Mouse (Mus musculus): ENCODE results near the gene Syne4. TPM values are rescaled to one million over a fixed set of nuclear protein-coding genes. Genes with fewer than 3 reads are reported as not detected.

Syne4 gene
- polyA plus RNA-seq, 1 experiment from 2014 or later = 0.30 TPM

- 90% methylated on average over 31 of the region's 31 CpGs for WGBS (ENCODE audit: missing documents)
- Histone ChIP-seq H3K79me2 (ENCODE audit: inconsistent target) (no peaks in the 10 kb centered on the region), H3K36me3 (ENCODE audit: inconsistent target) (no peaks in the 10 kb centered on the region), H3K4me3 (ENCODE audit: inconsistent target) (no peak overlapping the region), H3K27ac (no peak overlapping the region)
Observed at GRCm38 (mm10) chr7:30359276-30359865, 44.8 kb downstream of the Syne4 start.

DNA sequence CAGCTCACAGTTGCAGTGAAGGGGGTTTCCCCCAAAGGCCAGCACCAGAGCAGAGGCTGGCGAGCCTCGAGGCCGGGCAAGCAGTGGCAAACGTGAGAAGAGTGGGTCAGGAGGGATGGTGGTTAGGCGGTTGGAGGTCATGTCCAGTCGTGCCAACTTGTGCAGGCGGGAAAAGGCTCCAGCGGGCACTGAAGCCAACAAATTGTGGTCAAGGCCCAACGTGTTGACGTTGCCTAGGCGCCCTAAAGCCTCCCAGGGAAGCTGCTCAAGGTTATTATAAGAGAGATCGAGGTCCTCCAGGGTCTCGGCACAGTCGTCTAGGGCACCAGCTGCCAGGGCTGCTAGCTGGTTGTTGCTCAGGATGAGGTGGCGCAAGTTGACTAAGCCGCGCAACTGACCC, 45.4 kb downstream of the Syne4 start:
- 91% methylated on average over 17 of the region's 17 CpGs for WGBS (ENCODE audit: missing documents)
- no peak overlapping the region for H3K4me3 ChIP-seq (ENCODE audit: inconsistent target)
- H3K36me3 ChIP-seq (ENCODE audit: inconsistent target) = no peaks in the 10 kb centered on the region
- no peak overlapping the region for H3K27ac ChIP-seq
- no peaks in the 10 kb centered on the region for H3K79me2 ChIP-seq (ENCODE audit: inconsistent target)

GRCm38 (mm10) chr7:30362652-30363343, 48.2 kb downstream of the Syne4 start, which contains the start of gene Lrfn3:
Lrfn3 (minus strand) TSS chr7:30362772.
- H3K79me2 ChIP-seq (ENCODE audit: inconsistent target) = no peaks in the 10 kb centered on the region
- no peaks in the 10 kb centered on the region for H3K36me3 ChIP-seq (ENCODE audit: inconsistent target)
- whole genome bisulfite sequencing (ENCODE audit: missing documents) = 8% methylated on average over 29 of the region's 55 CpGs
- H3K27ac ChIP-seq = no peak within 1 kb of the TSS
- H3K4me3 ChIP-seq (ENCODE audit: inconsistent target) = no peak within 1 kb of the TSS

DNA sequence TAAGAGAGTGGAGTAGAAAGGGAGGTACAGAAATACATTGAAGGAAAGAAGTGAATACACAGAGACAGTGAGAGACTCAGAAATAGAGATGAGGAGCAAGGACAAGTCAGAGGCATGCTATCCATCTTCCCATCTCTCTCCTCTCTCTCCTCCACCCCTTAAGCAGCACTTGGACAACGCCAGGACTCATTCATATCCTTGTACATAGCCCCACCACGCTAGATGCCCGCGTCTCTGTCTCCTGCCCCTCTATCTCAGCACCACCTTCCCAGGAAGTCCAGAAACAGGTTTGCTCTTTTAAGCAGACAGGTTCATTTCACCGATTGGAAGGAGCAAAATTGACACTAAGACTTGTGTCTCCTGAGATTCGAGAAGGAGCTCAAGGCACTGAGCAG, 48.7 kb downstream of the Syne4 start:
- H3K27ac ChIP-seq = no peak overlapping the region
- no peak overlapping the region for H3K4me3 ChIP-seq (ENCODE audit: inconsistent target)
- no peaks in the 10 kb centered on the region for H3K36me3 ChIP-seq (ENCODE audit: inconsistent target)
- H3K79me2 ChIP-seq (ENCODE audit: inconsistent target) = no peaks in the 10 kb centered on the region
- WGBS (ENCODE audit: missing documents) = 66% methylated on average over 5 of the region's 6 CpGs

GRCm38 (mm10) chr7:30367466-30367865, 52.9 kb downstream of the Syne4 start:
- Histone ChIP-seq H3K27ac (no peak overlapping the region), H3K36me3 (ENCODE audit: inconsistent target) (no peaks in the 10 kb centered on the region), H3K4me3 (ENCODE audit: inconsistent target) (no peak overlapping the region), H3K79me2 (ENCODE audit: inconsistent target) (no peaks in the 10 kb centered on the region)
- 75% methylated on average over 2 of the region's 2 CpGs for WGBS (ENCODE audit: missing documents)

Other genes with a start within 250 kb of the Syne4 start
- gene Zfp82, start 241.9 kb upstream of the Syne4 start, polyA plus RNA-seq (2018) = 2.3 to 2.6 TPM (median 2.5 TPM) in 3 replicates
- not detected in 3 replicates for gene Gm26920, start 224.4 kb upstream of the Syne4 start, polyA plus RNA-seq (2018)
- 1.9 to 2.1 TPM (median 2.0 TPM) in 3 replicates for gene Zfp566, start 224.3 kb upstream of the Syne4 start, polyA plus RNA-seq (2018)
- 12.5 to 26.3 TPM (median 21.7 TPM) in 3 replicates for gene Zfp260, start 220.0 kb upstream of the Syne4 start, polyA plus RNA-seq (2018)
- 4.3 to 6.3 TPM (median 4.8 TPM) in 3 replicates for gene Zfp382, start 192.9 kb upstream of the Syne4 start, polyA plus RNA-seq (2018)
- gene Zfp146, start 145.1 kb upstream of the Syne4 start, polyA plus RNA-seq (2018) = 17.2 to 34.1 TPM (median 30.3 TPM) in 3 replicates
- gene Cox7a1, start 130.7 kb upstream of the Syne4 start, polyA plus RNA-seq (2018) = 6.1 to 9.1 TPM (median 8.4 TPM) in 3 replicates
- 404 to 602 TPM (median 510 TPM) in 3 replicates for gene Capns1, start 116.0 kb upstream of the Syne4 start, polyA plus RNA-seq (2018)
- 34.2 to 47.5 TPM (median 41.3 TPM) in 3 replicates for gene Polr2i, start 82.9 kb upstream of the Syne4 start, polyA plus RNA-seq (2018)
- gene Tbcb, start 82.5 kb upstream of the Syne4 start, polyA plus RNA-seq (2018) = 57.6 to 136 TPM (median 89.3 TPM) in 3 replicates
- gene Ovol3, start 79.1 kb upstream of the Syne4 start, polyA plus RNA-seq (2018) = not detected in 3 replicates
- gene Thap8, start 34.7 kb upstream of the Syne4 start, polyA plus RNA-seq (2018) = 0.34 to 0.72 TPM in 2 of 3 replicates, not detected in the other
- gene Wdr62, start 34.4 kb upstream of the Syne4 start, polyA plus RNA-seq (2018) = 10.4 to 24.4 TPM (median 15.1 TPM) in 3 replicates
- gene Clip3, start 23.1 kb upstream of the Syne4 start, polyA plus RNA-seq (2018) = 0.07 to 0.59 TPM in 2 of 3 replicates, not detected in the other
- 16.1 to 25.9 TPM (median 25.1 TPM) in 3 replicates for gene Alkbh6, start 6.1 kb upstream of the Syne4 start, polyA plus RNA-seq (2018)
- gene E130208F15Rik, start 6.9 kb downstream of the Syne4 start, polyA plus RNA-seq (2018) = 0.33 to 0.57 TPM (median 0.33 TPM) in 3 replicates
- gene Sdhaf1, start 9.1 kb downstream of the Syne4 start, polyA plus RNA-seq (2018) = 4.6 to 6.7 TPM (median 5.0 TPM) in 3 replicates
- gene Lrfn3, start 48.0 kb downstream of the Syne4 start, polyA plus RNA-seq (2018) = 0.07 TPM in 1 of 3 replicates, not detected in the others
- gene Tyrobp, start 99.0 kb downstream of the Syne4 start, polyA plus RNA-seq (2018) = 2,505 to 4,301 TPM (median 3,819 TPM) in 3 replicates
- 9.3 to 40.5 TPM (median 34.0 TPM) in 3 replicates for gene Hcst, start 105.0 kb downstream of the Syne4 start, polyA plus RNA-seq (2018)
- gene Nfkbid, start 106.9 kb downstream of the Syne4 start, polyA plus RNA-seq (2018) = 3.2 to 8.3 TPM (median 6.3 TPM) in 3 replicates
- gene Aplp1, start 130.7 kb downstream of the Syne4 start, polyA plus RNA-seq (2018) = 0.67 to 1.3 TPM (median 0.75 TPM) in 3 replicates
- gene Kirrel2, start 142.9 kb downstream of the Syne4 start, polyA plus RNA-seq (2018) = not detected in 3 replicates
- gene Nphs1, start 143.5 kb downstream of the Syne4 start, polyA plus RNA-seq (2018) = not detected in 3 replicates
- not detected in 3 replicates for gene Prodh2, start 178.8 kb downstream of the Syne4 start, polyA plus RNA-seq (2018)
- 0.09 to 0.30 TPM (median 0.16 TPM) in 3 replicates for gene Arhgap33, start 220.3 kb downstream of the Syne4 start, polyA plus RNA-seq (2018)
- 3.0 to 7.5 TPM (median 3.9 TPM) in 3 replicates for gene Hspb6, start 237.4 kb downstream of the Syne4 start, polyA plus RNA-seq (2018)
- 1.8 to 5.6 TPM (median 2.0 TPM) in 3 replicates for gene Proser3, start 237.5 kb downstream of the Syne4 start, polyA plus RNA-seq (2018)
- 18.0 to 27.7 TPM (median 25.4 TPM) in 3 replicates for gene Lin37, start 245.0 kb downstream of the Syne4 start, polyA plus RNA-seq (2018)
- gene U2af1l4, start 248.5 kb downstream of the Syne4 start, polyA plus RNA-seq (2018) = 61.4 to 79.9 TPM (median 65.3 TPM) in 3 replicates
- 0.69 to 3.4 TPM (median 0.84 TPM) in 3 replicates for gene Gm49396, start 248.5 kb downstream of the Syne4 start, polyA plus RNA-seq (2018)
- 123 to 220 TPM (median 157 TPM) in 3 replicates for gene Psenen, start 248.8 kb downstream of the Syne4 start, polyA plus RNA-seq (2018)